Mouse (Mus musculus): ENCODE measurements at regions not wholly inside any gene's neighbourhood (a gene's known extent, or its start where the extent isn't known, plus 50 kb on each side); places are given as distances from the start of the nearest gene placed in this dataset.

GRCm38 (mm10) chr8:26507611-26508070 lies 388.3 kb downstream of the Gm45692 start:
- DNase-seq (ENCODE audit: low spot score in 2 of 2): peak in 1 of 2 experiments; percentile 36

- no peak for DNase-seq (ENCODE audit: low spot score in 2 of 2)
Observed at GRCm38 (mm10) chr8:26509254-26509653, 389.9 kb downstream of the Gm45692 start.

- no peak for DNase-seq (ENCODE audit: low spot score in 2 of 2)
Observed at GRCm38 (mm10) chr8:26513001-26513400, 393.7 kb downstream of the Gm45692 start.

GRCm38 (mm10) chr8:26524237-26524636 lies 404.9 kb downstream of the Gm45692 start:
- no peak for DNase-seq (ENCODE audit: low spot score in 2 of 2)

GRCm38 (mm10) chr8:26526474-26527185 lies 407.3 kb downstream of the Gm45692 start:
- DNase-seq (ENCODE audit: low spot score in 2 of 2): no peak

GRCm38 (mm10) chr8:26527186-26527580 lies 407.8 kb downstream of the Gm45692 start:
- no peak for DNase-seq (ENCODE audit: low spot score in 2 of 2)

GRCm38 (mm10) chr8:26529921-26530320 lies 410.6 kb downstream of the Gm45692 start:
- no peak for DNase-seq (ENCODE audit: low spot score in 2 of 2)

- no peak for DNase-seq (ENCODE audit: low spot score in 2 of 2)
Observed at GRCm38 (mm10) chr8:26533444-26534421, 414.4 kb downstream of the Gm45692 start.

- DNase-seq (ENCODE audit: low spot score in 2 of 2): no peak
Observed at GRCm38 (mm10) chr8:26535816-26536215, 416.5 kb downstream of the Gm45692 start.

GRCm38 (mm10) chr8:26553691-26554090 lies 423.4 kb upstream of the Zfp703 start:
- DNase-seq (ENCODE audit: low spot score in 2 of 2): no peak

- no peak for DNase-seq (ENCODE audit: low spot score in 2 of 2)
Observed at GRCm38 (mm10) chr8:26559196-26559595, 417.9 kb upstream of the Zfp703 start.

- no peak for DNase-seq (ENCODE audit: low spot score in 2 of 2)
Observed at GRCm38 (mm10) chr8:26563151-26563550, 414.0 kb upstream of the Zfp703 start.

GRCm38 (mm10) chr8:26564254-26564653 lies 412.9 kb upstream of the Zfp703 start:
- DNase-seq (ENCODE audit: low spot score in 2 of 2): no peak

- DNase-seq (ENCODE audit: low spot score in 2 of 2): no peak
Observed at GRCm38 (mm10) chr8:26568423-26569060, 408.6 kb upstream of the Zfp703 start.

GRCm38 (mm10) chr8:26588841-26589240 lies 388.3 kb upstream of the Zfp703 start:
- DNase-seq (ENCODE audit: low spot score in 2 of 2): no peak

GRCm38 (mm10) chr8:26590591-26591212 lies 386.4 kb upstream of the Zfp703 start:
- no peak for DNase-seq (ENCODE audit: low spot score in 2 of 2)

- no peak for DNase-seq (ENCODE audit: low spot score in 2 of 2)
Observed at GRCm38 (mm10) chr8:26591266-26591665, 385.9 kb upstream of the Zfp703 start.

GRCm38 (mm10) chr8:26593536-26594368 lies 383.4 kb upstream of the Zfp703 start:
- DNase-seq (ENCODE audit: low spot score in 2 of 2): no peak

GRCm38 (mm10) chr8:26594369-26594920 lies 382.7 kb upstream of the Zfp703 start:
- no peak for DNase-seq (ENCODE audit: low spot score in 2 of 2)
